Mouse (Mus musculus) gastrocnemius, adult 2 months (tissue): ENCODE data around the gene Vmn1r60. TPM values are rescaled to one million over a fixed set of nuclear protein-coding genes. Genes with fewer than 3 reads are reported as not detected.
"Not testable (repeated sequence)": the region's sequence is repeated elsewhere in the genome, so short reads cannot be mapped to it uniquely, and the experiment has no call there.

Experiments used
- DNase-seq: peaks from one replicate; pipeline ENCODE4 v3.0.0; 2022
- H3K27ac ChIP-seq: fragments of 200-600 bp; 2 replicates; pipeline ENCODE4 v1.8.1; 2022; ENCODE audit warnings: mild to moderate bottlenecking
- H3K4me3 ChIP-seq: fragments of 200-600 bp; 2 replicates; pipeline ENCODE4 v1.8.1; 2022; ENCODE audit warnings: mild to moderate bottlenecking, moderate library complexity
- intact Hi-C: fragments of 180-260 bp; cut with DNase I; formaldehyde crosslinking; loops from one replicate; pipeline ENCODE4 v1.15.1; 2025
- long read RNA-seq, 2 experiments: library from polyadenylated mRNA; stranded (forward); transcript quantifications; one replicate each; pipeline ENCODE4 v2.0.0; 2021
- total RNA-seq, 2 experiments: library from RNA; stranded (reverse); gene quantifications; 2 replicates each; pipeline ENCODE4 v1.2.3; 2021

Gene Vmn1r60
- not detected for total RNA-seq
- long read RNA-seq, experiment 1 = 0 reads
- long read RNA-seq, experiment 2 = 0 reads

DNA sequence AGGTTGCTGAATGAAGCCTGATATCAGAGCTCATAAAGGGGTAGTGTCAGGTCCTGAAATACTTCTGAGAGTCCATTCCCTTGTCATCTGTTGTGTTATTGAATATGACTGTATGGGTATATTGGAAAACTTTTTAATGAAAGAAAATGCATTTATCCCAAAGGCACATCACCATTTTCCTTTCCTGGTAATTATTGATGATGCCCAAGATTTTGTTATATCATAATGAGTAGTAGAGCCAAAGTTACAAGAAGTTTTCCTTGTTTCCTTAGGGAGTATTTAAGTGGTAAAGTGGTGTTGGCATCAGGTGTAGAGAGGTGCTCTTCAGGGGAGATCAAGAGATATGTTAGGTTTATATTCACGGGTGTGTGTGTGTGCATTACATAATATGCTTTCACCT, at the start of gene Vmn1r60:
TSS of gene Vmn1r60 (minus strand) at position 101 of the 400 bp plus-strand sequence.
- DNase-seq, H3K27ac ChIP-seq, H3K4me3 ChIP-seq, intact Hi-C loops: not testable (repeated sequence)

DNA sequence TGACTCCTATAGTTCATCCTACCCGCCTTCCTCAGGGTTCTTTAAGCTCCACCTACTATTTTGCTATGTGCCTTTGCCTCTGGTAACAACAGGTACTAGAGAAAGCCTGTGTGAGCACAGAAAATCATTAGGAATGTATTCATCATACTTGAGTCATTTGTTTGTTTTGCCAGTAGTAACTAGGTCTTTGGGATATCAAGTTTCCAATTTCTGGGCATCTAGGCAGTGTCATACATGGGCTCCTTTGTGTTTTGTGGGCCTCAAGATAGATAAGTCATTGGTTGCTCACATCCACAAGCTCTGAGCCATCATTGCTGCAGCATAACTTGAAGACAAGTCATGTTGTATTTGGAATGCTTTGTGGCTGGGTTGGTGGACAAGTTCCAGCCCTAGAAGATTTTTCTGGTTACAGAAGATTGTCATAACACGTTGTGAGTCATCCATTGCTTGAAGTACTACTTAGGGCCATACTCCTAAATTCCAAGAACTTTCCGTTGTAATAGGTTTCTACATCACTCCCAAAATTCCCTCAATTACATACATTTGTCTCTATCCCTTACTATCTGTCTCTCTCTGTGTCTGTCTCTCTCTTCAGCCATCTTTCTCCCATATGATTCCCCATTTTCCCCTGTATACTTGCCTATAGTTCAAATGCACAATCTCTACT, 6.2 kb downstream of the Vmn1r60 start:
- H3K4me3 ChIP-seq, intact Hi-C loops, DNase-seq, H3K27ac ChIP-seq: not testable (repeated sequence)

DNA sequence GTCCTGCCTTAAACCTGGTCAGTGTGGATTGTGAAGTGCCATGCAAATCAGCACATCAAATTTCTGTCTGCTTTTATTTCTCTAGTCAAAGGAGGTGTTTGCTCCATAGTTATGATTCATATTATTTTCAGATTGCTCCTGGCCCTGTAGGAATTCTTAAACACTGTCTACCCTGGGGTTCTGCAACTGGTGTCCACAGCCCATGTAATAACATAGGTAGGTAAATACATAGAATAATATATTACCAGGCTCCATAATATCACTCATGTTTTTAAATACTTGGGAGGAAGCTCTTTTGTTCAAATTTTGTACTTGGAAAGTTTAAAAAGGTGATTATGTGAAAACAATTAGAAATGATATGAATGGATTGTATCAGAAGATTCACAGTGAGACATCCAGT, 53.3 kb downstream of the Vmn1r60 start, which contains the start of gene Vmn2r28:
TSS of gene Vmn2r28 (minus strand) at position 101 of the 400 bp plus-strand sequence.
- H3K4me3 ChIP-seq, H3K27ac ChIP-seq, intact Hi-C loops, DNase-seq: not testable (repeated sequence)

Other genes with a start within 250 kb of the Vmn1r60 start
- not detected for gene Gm5065, start 196.8 kb downstream of the Vmn1r60 start, total RNA-seq
- not detected for gene Nlrp2, start 196.3 kb downstream of the Vmn1r60 start, total RNA-seq
- not detected for gene Vmn1r58, start 133.9 kb downstream of the Vmn1r60 start, total RNA-seq
- not detected for gene Vmn1r59, start 90.5 kb downstream of the Vmn1r60 start, total RNA-seq
- gene Vmn2r28, start 53.4 kb downstream of the Vmn1r60 start, total RNA-seq = not detected
- not detected for gene Vmn1r61, start 66.0 kb upstream of the Vmn1r60 start, total RNA-seq
- gene Vmn1r62, start 126.3 kb upstream of the Vmn1r60 start, total RNA-seq = not detected